Mouse (Mus musculus) kidney, adult 2 months (tissue): ENCODE measurements around the gene Brsk2.

Source experiments
- CTCF ChIP-seq: fragments of 200-500 bp; conservative IDR thresholded peaks from 2 replicates; pipeline ENCODE4 v1.5.1; 2011; ENCODE audit warnings: low read depth, mild to moderate bottlenecking, control low read depth, low read length, moderate library complexity, mixed read lengths; ENCODE audit not compliant: insufficient read depth, insufficient read length
- POLR2A ChIP-seq: fragments of 200-500 bp; IDR thresholded peaks from one replicate; pipeline ENCODE4 v1.6.1; 2011; ENCODE audit warnings: low read depth, low read length, control low read depth

DNA sequence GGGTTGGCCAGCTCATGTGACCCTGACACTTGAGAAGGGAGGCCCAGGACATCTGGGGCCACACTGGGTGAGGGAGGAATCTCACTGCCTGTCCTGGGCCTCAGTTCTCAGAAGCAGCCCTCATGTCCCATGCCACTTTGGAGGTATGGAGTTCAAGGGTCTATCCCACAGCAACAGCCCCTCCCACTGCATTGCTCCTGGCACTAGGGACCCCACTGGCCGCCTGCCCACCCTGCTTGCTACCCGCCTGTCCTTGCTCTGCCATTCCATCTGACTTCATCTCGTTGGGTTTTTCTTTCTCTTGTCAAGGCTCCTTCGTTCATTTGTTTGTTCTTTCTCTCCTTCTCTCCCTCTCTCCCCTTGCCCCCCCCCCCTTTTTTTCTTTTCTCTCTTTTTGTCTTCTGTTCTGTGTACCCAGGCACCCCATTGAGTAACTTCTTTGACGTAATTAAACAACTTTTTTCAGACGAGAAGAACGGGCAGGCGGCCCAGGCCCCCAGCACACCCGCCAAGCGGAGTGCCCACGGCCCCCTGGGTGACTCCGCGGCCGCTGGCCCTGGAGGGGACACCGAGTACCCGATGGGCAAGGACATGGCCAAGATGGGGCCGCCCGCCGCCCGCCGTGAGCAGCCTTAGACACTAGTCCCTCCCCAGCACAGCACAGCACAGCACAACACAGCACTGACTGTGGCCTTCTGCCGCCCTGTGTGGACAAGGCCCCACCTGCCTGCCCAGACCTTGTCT is 52.2 kb downstream of the Brsk2 start:
- TF ChIP-seq CTCF (no peak), POLR2A (no peak)
